Mouse (Mus musculus) limb, embryonic 14.5 days (tissue): ENCODE data around the gene Slc5a3. TPM values are rescaled to one million over a fixed set of nuclear protein-coding genes. Genes with fewer than 3 reads are reported as not detected.

Experiments
- ATAC-seq: fragments of 200-750 bp; cut with Nextera tagmentation; 2 replicates; pipeline ENCODE4 v1.8.0; 2017; ENCODE audit warnings: low read depth, moderate number of reproducible peaks, moderate TSS enrichment; ENCODE audit not compliant: low FRiP score
- DNase-seq: peaks from one replicate; pipeline ENCODE4 v3.0.0-alpha.2; 2015; ENCODE audit warnings: low spot score
- H3K27ac ChIP-seq: fragments of 300-500 bp; sonication (generic); replicated peaks from 2 replicates; pipeline ENCODE4 v1.5.1; 2014; ENCODE audit warnings: low read depth, mild to moderate bottlenecking, low read length, moderate library complexity, mixed read lengths
- H3K27me3 ChIP-seq: fragments of 300-500 bp; sonication (generic); 2 replicates; pipeline ENCODE4 v1.6.1; 2014; ENCODE audit warnings: low read length, mixed read lengths; ENCODE audit not compliant: control insufficient read depth, insufficient read depth
- H3K36me3 ChIP-seq: fragments of 300-500 bp; sonication (generic); 2 replicates; pipeline ENCODE4 v1.6.1; 2014; ENCODE audit warnings: mild to moderate bottlenecking, low read length, moderate library complexity, mixed read lengths; ENCODE audit not compliant: control insufficient read depth, insufficient read depth
- H3K4me1 ChIP-seq: fragments of 300-500 bp; sonication (generic); 2 replicates; pipeline ENCODE4 v1.6.1; 2014; ENCODE audit warnings: antibody characterized with exemption, low read length, mixed read lengths; ENCODE audit not compliant: control insufficient read depth, insufficient read depth
- H3K4me2 ChIP-seq: fragments of 300-500 bp; sonication (generic); replicated peaks from 2 replicates; pipeline ENCODE4 v1.6.1; 2014; ENCODE audit warnings: low read depth, mild to moderate bottlenecking, low read length, moderate library complexity; ENCODE audit not compliant: severe bottlenecking
- H3K4me3 ChIP-seq: fragments of 300-500 bp; sonication (generic); replicated peaks from 2 replicates; pipeline ENCODE4 v1.5.1; 2014; ENCODE audit warnings: low read length
- H3K9ac ChIP-seq: fragments of 300-500 bp; sonication (generic); 2 replicates; pipeline ENCODE4 v1.6.1; 2014; ENCODE audit warnings: mild to moderate bottlenecking, low read depth, low read length, moderate library complexity; ENCODE audit not compliant: severe bottlenecking
- H3K9me3 ChIP-seq: fragments of 300-500 bp; sonication (generic); 2 replicates; pipeline ENCODE4 v1.6.1; 2016; ENCODE audit warnings: low read length; ENCODE audit not compliant: control insufficient read depth
- POLR2A ChIP-seq: fragments of 200-500 bp; IDR thresholded peaks from 2 replicates; pipeline ENCODE4 v1.8.0; 2012; ENCODE audit warnings: inconsistent platforms, mild to moderate bottlenecking, moderate library complexity, borderline replicate concordance; ENCODE audit not compliant: insufficient read depth, insufficient read length; ENCODE audit errors: extremely low read depth
- whole genome bisulfite sequencing: fragments of 180-500 bp; shearing (Covaris S2); extraction: QIAGEN DNeasy Blood & Tissue Kit; methylation state at CpG from one replicate; pipeline ENCODE4 v1.1.7; 2014; 5-methylcytosine and 5-hydroxymethylcytosine counted together
- polyA plus RNA-seq, 2 experiments: library from polyadenylated mRNA; depleted of rRNA in 1 of 2; stranded (reverse) in 1 of 2; unstranded in 1 of 2; fragments of >200 nt; fragmentation: Nextera tagmentation in 1 of 2; extraction: Ambion mirVana in 1 of 2; gene quantifications; 2 replicates each; pipeline versions ENCODE4 v1.2.1 to v1.2.3; 2012 to 2014

The Slc5a3 gene
- polyA plus RNA-seq, 2 experiments = 3.5 to 9.3 TPM

- Histone ChIP-seq H3K4me1 (peaks cover 9% of the 10 kb centered on the region; the same call in 1 of the 2 replicates), H3K36me3 (peaks cover 45% of the 10 kb centered on the region), H3K9me3 (no peaks in the 10 kb centered on the region)
Observed at GRCm38 (mm10) chr16:92064801-92065200, 6.7 kb downstream of the Slc5a3 start.

GRCm38 (mm10) chr16:92070338-92070737 lies 12.2 kb downstream of the Slc5a3 start:
- Histone ChIP-seq H3K9ac (no peak overlapping the region), H3K27me3 (no peaks in the 10 kb centered on the region), H3K9me3 (no peaks in the 10 kb centered on the region), H3K4me1 (no peaks in the 10 kb centered on the region), H3K4me2 (no peak overlapping the region), H3K27ac (no peak overlapping the region), H3K36me3 (peaks cover 39% of the 10 kb centered on the region), H3K4me3 (no peak overlapping the region)
- no peak for TF ChIP-seq POLR2A
- 94% methylated on average over 8 of the region's 8 CpGs for WGBS
- ATAC-seq (no peak), DNase-seq (no peak)

More at GRCm38 (mm10) chr16:92064801-92065200, 6.7 kb downstream of the Slc5a3 start:
- Histone ChIP-seq H3K4me2 (no peak overlapping the region), H3K27ac (no peak overlapping the region), H3K4me3 (no peak overlapping the region), H3K27me3 (no peaks in the 10 kb centered on the region), H3K9ac (no peak overlapping the region)
- ATAC-seq (no peak), DNase-seq (no peak)
- TF ChIP-seq POLR2A = no peak
- WGBS = 96% methylated on average over 2 of the region's 2 CpGs

GRCm38 (mm10) chr16:92076797-92077196 lies 18.7 kb downstream of the Slc5a3 start:
- no peak overlapping the region for H3K9ac ChIP-seq
- 96% methylated on average over 8 of the region's 8 CpGs for WGBS
- no peaks in the 10 kb centered on the region for H3K4me1 ChIP-seq
- no peak for TF ChIP-seq POLR2A
- H3K27me3 ChIP-seq = no peaks in the 10 kb centered on the region
- no peak for DNase-seq
- no peak for ATAC-seq
- H3K4me3 ChIP-seq = no peak overlapping the region
- peaks cover 34% of the 10 kb centered on the region for H3K36me3 ChIP-seq
- H3K27ac ChIP-seq = no peak overlapping the region
- no peaks in the 10 kb centered on the region for H3K9me3 ChIP-seq
- no peak overlapping the region for H3K4me2 ChIP-seq

GRCm38 (mm10) chr16:92083771-92084453 lies 25.8 kb downstream of the Slc5a3 start:
- Histone ChIP-seq H3K27me3 (no peaks in the 10 kb centered on the region), H3K4me1 (peaks cover 7% of the 10 kb centered on the region), H3K27ac (no peak overlapping the region), H3K9ac (no peak overlapping the region), H3K4me3 (no peak overlapping the region), H3K4me2 (no peak overlapping the region), H3K9me3 (no peaks in the 10 kb centered on the region), H3K36me3 (peaks cover 10% of the 10 kb centered on the region)
- no peak for TF ChIP-seq POLR2A
- no peak for ATAC-seq
- WGBS = 72% methylated on average over 10 of the region's 10 CpGs
- no peak for DNase-seq

- ATAC-seq = no peak
- WGBS = 50% methylated on average over 3 of the region's 3 CpGs
- TF ChIP-seq POLR2A = no peak
Observed at GRCm38 (mm10) chr16:92089225-92089624, 31.1 kb downstream of the Slc5a3 start.

More at GRCm38 (mm10) chr16:92089225-92089624, 31.1 kb downstream of the Slc5a3 start:
- H3K36me3 ChIP-seq = 0 out of 2 replicates have a peak, but pooled peaks cover 3% of the 10 kb centered on the region
- H3K27ac ChIP-seq = no peak overlapping the region
- no peaks in the 10 kb centered on the region for H3K27me3 ChIP-seq
- DNase-seq = no peak
- H3K9ac ChIP-seq = no peak overlapping the region
- H3K4me2 ChIP-seq = no peak overlapping the region
- H3K4me1 ChIP-seq = peaks cover 13% of the 10 kb centered on the region
- H3K4me3 ChIP-seq = no peak overlapping the region
- no peaks in the 10 kb centered on the region for H3K9me3 ChIP-seq
